Mouse (Mus musculus) heart, adult 8-10 months (tissue): Measurements from ENCODE around the gene Rab35. TPM values are rescaled to one million over a fixed set of nuclear protein-coding genes. Genes with fewer than 3 reads are reported as not detected.

ENCODE experiments used
- DNase-seq: peaks from one replicate; pipeline ENCODE4 v3.0.0; 2022; ENCODE audit warnings: low spot score
- total RNA-seq, 4 experiments: library from RNA; stranded (reverse); gene quantifications; 2 replicates each; pipeline ENCODE4 v1.2.4; 2022

The Rab35 gene
- 10 to 100 TPM; 42.0 to 48.0 (median 44.0) TPM for total RNA-seq

GRCm38 (mm10) chr5:115631505-115632357 is at the start of gene Rab35:
Gene Rab35 (plus strand): TSS chr5:115631908.
- DNase-seq, result peak; percentile 92

- DNase-seq, result no peak
Observed at GRCm38 (mm10) chr5:115585616-115586015, 46.1 kb upstream of the Rab35 start.

GRCm38 (mm10) chr5:115586166-115586565 is 45.5 kb upstream of the Rab35 start:
- no peak for DNase-seq

GRCm38 (mm10) chr5:115586780-115587179 is 44.9 kb upstream of the Rab35 start:
- no peak for DNase-seq

GRCm38 (mm10) chr5:115591028-115591427 is 40.7 kb upstream of the Rab35 start:
- no peak for DNase-seq

GRCm38 (mm10) chr5:115591506-115591905 is 40.2 kb upstream of the Rab35 start:
- DNase-seq, result no peak

- no peak for DNase-seq
Observed at GRCm38 (mm10) chr5:115603561-115603960, 28.1 kb upstream of the Rab35 start.

GRCm38 (mm10) chr5:115611566-115611965 is 20.1 kb upstream of the Rab35 start:
- no peak for DNase-seq

GRCm38 (mm10) chr5:115613332-115613731 is 18.4 kb upstream of the Rab35 start:
- DNase-seq, result no peak

- peak; percentile 64 for DNase-seq
Observed at GRCm38 (mm10) chr5:115614948-115615347, 16.8 kb upstream of the Rab35 start.

- no peak for DNase-seq
Observed at GRCm38 (mm10) chr5:115619690-115620089, 12.0 kb upstream of the Rab35 start.

GRCm38 (mm10) chr5:115622686-115623085 is 9.0 kb upstream of the Rab35 start:
- no peak for DNase-seq

GRCm38 (mm10) chr5:115623694-115624440 is 7.8 kb upstream of the Rab35 start:
- no peak for DNase-seq

GRCm38 (mm10) chr5:115626237-115626886 is 5.3 kb upstream of the Rab35 start:
- DNase-seq, result no peak

GRCm38 (mm10) chr5:115628083-115628482 is 3.6 kb upstream of the Rab35 start:
- no peak for DNase-seq

- DNase-seq, result no peak
Observed at GRCm38 (mm10) chr5:115629672-115630071, 2.0 kb upstream of the Rab35 start.

- DNase-seq, result no peak
Observed at GRCm38 (mm10) chr5:115630291-115630690, 1.4 kb upstream of the Rab35 start.

GRCm38 (mm10) chr5:115632358-115632714 is 628 bp downstream of the Rab35 start:
- DNase-seq, result no peak

- no peak for DNase-seq
Observed at GRCm38 (mm10) chr5:115633060-115633459, 1.4 kb downstream of the Rab35 start.

GRCm38 (mm10) chr5:115634046-115634445 is 2.3 kb downstream of the Rab35 start:
- DNase-seq, result no peak

GRCm38 (mm10) chr5:115635536-115635935 is 3.8 kb downstream of the Rab35 start:
- DNase-seq, result peak; percentile 25

GRCm38 (mm10) chr5:115644192-115644591 is 12.5 kb downstream of the Rab35 start:
- no peak for DNase-seq
